Mouse (Mus musculus): ENCODE data around the gene Olfr495. TPM values are rescaled to one million over a fixed set of nuclear protein-coding genes. Genes with fewer than 3 reads are reported as not detected.

The Olfr495 gene
- not detected in 2 replicates for polyA plus RNA-seq (2012; rRNA removed)

DNA sequence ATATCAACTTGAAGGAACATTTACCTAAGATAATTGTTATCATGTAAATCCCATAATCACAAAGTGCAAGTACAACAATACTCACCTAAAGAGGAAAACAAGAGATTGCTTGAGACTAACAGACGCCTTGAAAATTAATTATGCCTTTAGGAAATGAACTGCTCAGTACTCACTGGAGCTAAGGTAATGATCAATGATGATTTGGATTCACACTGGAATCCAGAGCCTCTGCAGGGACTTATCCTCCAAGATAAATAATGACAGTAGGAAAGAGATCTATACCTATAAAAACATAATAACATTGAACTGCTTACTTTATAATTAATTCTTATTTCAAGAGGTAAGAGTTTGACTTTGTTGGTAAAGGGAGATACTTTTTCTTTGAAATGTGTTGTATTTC is at the start of gene Olfr495:
Gene Olfr495, plus strand, starts transcription at position 301 of the 400 bp plus-strand sequence.

DNA sequence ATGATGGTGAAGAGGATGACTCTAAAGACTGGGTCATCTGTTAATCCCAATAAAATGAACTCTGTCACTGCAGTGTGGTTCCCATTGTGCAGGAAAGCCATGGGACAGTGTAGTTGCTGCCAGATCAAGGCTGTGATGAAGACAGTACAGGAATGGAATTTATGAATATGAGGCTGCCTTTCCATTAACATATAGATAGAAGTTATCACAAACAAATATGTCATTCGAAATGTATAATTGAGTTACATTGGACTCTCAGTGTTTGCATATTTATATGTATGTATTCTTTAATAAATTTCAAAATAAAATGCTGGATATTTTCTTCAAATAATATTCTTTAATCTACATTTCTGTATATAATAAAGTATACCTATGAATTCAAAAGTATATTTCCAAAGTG is 46.1 kb upstream of the Olfr495 start, which contains the start of gene Olfr493:
Gene Olfr493, minus strand, starts transcription at position 101 of the 400 bp plus-strand sequence.

DNA sequence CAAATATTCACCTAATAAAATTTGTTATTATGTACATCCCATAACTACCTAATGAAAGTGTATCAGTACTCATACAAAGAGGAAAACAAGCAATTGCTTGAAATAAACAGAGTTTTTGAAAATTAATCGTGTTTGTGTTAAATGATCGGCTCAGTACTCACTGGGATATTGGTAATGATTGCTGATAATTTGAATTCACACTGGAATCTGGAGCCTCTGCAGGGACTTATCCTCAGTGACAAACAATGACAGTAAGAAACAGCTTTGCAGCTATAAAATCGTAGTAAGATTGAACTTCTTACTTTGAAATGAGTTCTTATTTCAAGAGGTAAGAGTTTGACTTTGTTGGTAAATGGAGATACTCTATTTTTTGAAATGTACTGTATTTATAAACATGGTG is 27.9 kb upstream of the Olfr495 start, which contains the start of gene Olfr494:
Gene Olfr494, plus strand, starts transcription at position 301 of the 400 bp plus-strand sequence.

DNA sequence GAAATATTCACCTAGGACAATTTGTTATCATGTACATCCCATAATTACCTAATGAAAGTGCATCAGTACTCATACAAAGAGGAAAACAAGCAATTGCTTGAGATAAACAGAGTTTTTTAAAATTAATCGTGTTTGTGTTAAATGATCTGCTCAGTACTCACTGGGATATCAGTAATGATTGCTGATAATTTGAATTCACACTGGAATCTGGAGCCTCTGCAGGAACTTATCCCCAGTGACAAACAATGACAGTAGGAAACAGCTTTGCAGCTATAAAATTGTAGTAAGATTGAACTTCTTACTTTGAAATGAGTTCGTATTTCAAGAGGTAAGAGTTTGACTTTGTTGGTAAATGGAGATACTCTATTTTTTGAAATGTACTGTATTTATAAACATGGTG is 27.2 kb downstream of the Olfr495 start, which contains the start of gene Olfr497:
Gene Olfr497, plus strand, starts transcription at position 301 of the 400 bp plus-strand sequence.

Other genes starting within 250 kb of the Olfr495 start
- gene Olfr485, start 233.3 kb upstream of the Olfr495 start, polyA plus RNA-seq (2012; rRNA removed), result not detected in 2 replicates
- not detected in 2 replicates for gene Olfr486, start 220.4 kb upstream of the Olfr495 start, polyA plus RNA-seq (2012; rRNA removed)
- not detected in 2 replicates for gene Olfr487, start 178.5 kb upstream of the Olfr495 start, polyA plus RNA-seq (2012; rRNA removed)
- not detected in 2 replicates for gene Olfr488, start 134.8 kb upstream of the Olfr495 start, polyA plus RNA-seq (2012; rRNA removed)
- not detected in 2 replicates for gene Olfr490, start 104.2 kb upstream of the Olfr495 start, polyA plus RNA-seq (2012; rRNA removed)
- not detected in 2 replicates for gene Olfr491, start 79.7 kb upstream of the Olfr495 start, polyA plus RNA-seq (2012; rRNA removed)
- gene Olfr492, start 69.5 kb upstream of the Olfr495 start, polyA plus RNA-seq (2012; rRNA removed), result not detected in 2 replicates
- not detected in 2 replicates for gene Olfr493, start 46.2 kb upstream of the Olfr495 start, polyA plus RNA-seq (2012; rRNA removed)
- gene Olfr494, start 27.8 kb upstream of the Olfr495 start, polyA plus RNA-seq (2012; rRNA removed), result not detected in 2 replicates
- not detected in 2 replicates for gene Olfr497, start 27.3 kb downstream of the Olfr495 start, polyA plus RNA-seq (2012; rRNA removed)
- gene Olfr498, start 72.2 kb downstream of the Olfr495 start, polyA plus RNA-seq (2012; rRNA removed), result not detected in 2 replicates
- gene Olfr502, start 131.9 kb downstream of the Olfr495 start, polyA plus RNA-seq (2012; rRNA removed), result not detected in 2 replicates
- not detected in 2 replicates for gene Olfr503, start 151.4 kb downstream of the Olfr495 start, polyA plus RNA-seq (2012; rRNA removed)
- not detected in 2 replicates for gene Olfr504, start 172.6 kb downstream of the Olfr495 start, polyA plus RNA-seq (2012; rRNA removed)
- gene Olfr506, start 217.6 kb downstream of the Olfr495 start, polyA plus RNA-seq (2012; rRNA removed), result not detected in 2 replicates
- not detected in 2 replicates for gene Olfr507, start 228.6 kb downstream of the Olfr495 start, polyA plus RNA-seq (2012; rRNA removed)
- not detected in 2 replicates for gene Olfr508, start 236.8 kb downstream of the Olfr495 start, polyA plus RNA-seq (2012; rRNA removed)

All from liver, embryonic 18 days (tissue).